Mouse (Mus musculus) limb, embryonic 10.5 days (tissue): Measurements from ENCODE around the gene Bend7. TPM values are rescaled to one million over a fixed set of nuclear protein-coding genes. Genes with fewer than 3 reads are reported as not detected.
A peak's percentile ranks its signal among the peaks of the same experiment; 100 is the strongest.

ENCODE experiments used
- DNase-seq: peaks from one replicate; pipeline ENCODE4 v3.0.0-alpha.2; 2017; ENCODE audit warnings: low spot score
- H3K27ac ChIP-seq: fragments of 300-500 bp; sonication (generic); 2 replicates; pipeline ENCODE4 v1.5.1; 2016; ENCODE audit warnings: mild to moderate bottlenecking
- H3K27me3 ChIP-seq: fragments of 300-500 bp; sonication (generic); 2 replicates; pipeline ENCODE4 v1.6.1; 2016; ENCODE audit warnings: low read depth, mild to moderate bottlenecking; ENCODE audit not compliant: poor library complexity, severe bottlenecking
- H3K36me3 ChIP-seq: fragments of 300-500 bp; sonication (generic); 2 replicates; pipeline ENCODE4 v1.6.1; 2016; ENCODE audit warnings: mild to moderate bottlenecking, moderate library complexity
- H3K4me1 ChIP-seq: fragments of 300-500 bp; sonication (generic); 2 replicates; pipeline ENCODE4 v1.6.1; 2016
- H3K4me3 ChIP-seq: fragments of 300-500 bp; sonication (generic); 2 replicates; pipeline ENCODE4 v1.5.1; 2016; ENCODE audit warnings: mild to moderate bottlenecking, moderate library complexity
- H3K9me3 ChIP-seq: fragments of 300-500 bp; sonication (generic); replicated peaks from 2 replicates; pipeline ENCODE4 v1.6.1; 2016; ENCODE audit warnings: mild to moderate bottlenecking
- WGBS: fragments of 180-500 bp; shearing (Covaris S2); methylation state at CpG from one replicate; pipeline ENCODE4 v1.1.7; 2016; 5-methylcytosine and 5-hydroxymethylcytosine counted together
- polyA plus RNA-seq: library from polyadenylated mRNA; unstranded; fragments of >200 nt; fragmentation: Nextera tagmentation; extraction: Ambion mirVana; gene quantifications from 2 replicates; pipeline ENCODE4 v1.2.1, GENCODE M21; 2016

The Bend7 gene
- polyA plus RNA-seq, result 1.0 and 1.3 TPM in 2 replicates

DNA sequence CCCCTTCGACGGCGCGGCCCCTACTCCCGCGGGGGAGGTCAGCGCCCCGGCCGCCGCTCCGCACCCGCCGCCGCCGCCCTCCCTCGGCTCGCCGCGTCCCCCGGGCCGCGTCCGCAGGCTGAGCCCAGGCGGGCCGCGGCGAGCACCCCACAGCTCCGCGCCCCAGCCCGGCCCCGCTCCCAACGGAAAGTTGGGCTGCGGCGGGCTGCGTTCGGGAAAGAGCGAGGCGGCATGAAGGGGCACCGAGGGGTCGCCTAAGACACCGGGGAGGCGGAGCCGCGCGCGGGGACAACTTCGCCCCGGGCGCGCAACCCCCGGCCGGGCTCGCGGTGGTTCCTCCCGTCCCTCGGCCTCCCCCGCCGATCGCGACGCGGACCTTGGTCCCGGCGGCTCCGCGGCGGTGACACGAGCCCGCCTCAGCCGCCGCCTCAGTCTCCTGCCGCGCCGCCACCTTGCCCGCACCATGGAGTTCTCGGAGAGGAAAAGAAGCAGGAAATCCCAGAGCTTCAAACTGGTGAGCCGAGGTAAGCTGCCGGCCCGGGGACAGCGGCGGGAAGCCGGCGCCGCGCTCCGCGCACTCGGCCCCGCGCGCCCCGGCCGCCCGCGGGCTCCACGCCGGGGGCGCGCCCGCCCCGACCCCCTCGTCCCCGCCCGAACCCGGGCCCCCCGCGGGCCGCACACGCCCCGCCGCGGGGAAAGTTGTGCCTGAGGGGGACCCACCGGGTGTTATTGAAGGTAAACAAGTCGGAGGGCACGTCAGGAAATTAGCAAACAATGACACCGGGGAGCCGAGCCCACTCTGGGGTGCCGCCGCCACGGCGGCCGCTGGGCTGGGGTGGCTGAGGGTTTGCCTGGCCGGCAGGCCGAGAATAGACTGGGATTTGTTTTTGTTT is at the start of gene Bend7:
Bend7 (plus strand) TSS at position 63 of the 893 bp plus-strand sequence.
- H3K27ac ChIP-seq, result peak within 1 kb of the TSS; percentile 84
- peak; percentile 65 for DNase-seq
- no peaks in the 10 kb centered on the region for H3K36me3 ChIP-seq
- WGBS, result under 1% methylated on average over 120 of the region's 124 CpGs
- H3K4me1 ChIP-seq, result peaks cover 6% of the 10 kb centered on the region; the same call in 1 of the 2 replicates
- peaks cover 44% of the 10 kb centered on the region for H3K27me3 ChIP-seq
- H3K4me3 ChIP-seq, result peak within 1 kb of the TSS; percentile 79
- no peaks in the 10 kb centered on the region for H3K9me3 ChIP-seq

DNA sequence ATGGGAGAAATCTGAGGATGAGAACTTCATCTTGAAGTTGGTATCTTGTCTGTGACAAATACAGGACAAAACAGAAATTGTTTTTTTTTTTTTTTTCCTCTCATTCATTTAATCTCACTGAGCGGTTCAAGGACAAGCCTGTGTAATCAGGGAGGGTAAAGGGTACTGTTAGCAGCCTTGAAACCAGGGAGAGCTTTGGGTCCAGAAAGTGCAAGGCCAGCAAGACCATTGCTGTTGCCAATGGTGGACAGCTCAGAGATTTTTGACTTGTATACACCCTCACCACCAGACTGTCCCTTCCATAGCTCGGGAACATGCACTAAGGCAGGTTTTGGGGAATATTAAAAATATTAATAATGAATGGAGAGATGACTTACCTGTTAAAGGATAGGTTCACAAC is 49.0 kb upstream of the Bend7 start:
- H3K9me3 ChIP-seq, result no peaks in the 10 kb centered on the region
- H3K27me3 ChIP-seq, result no peaks in the 10 kb centered on the region
- no peak for DNase-seq
- no peaks in the 10 kb centered on the region for H3K36me3 ChIP-seq
- 77% methylated on average over 2 of the region's 2 CpGs for WGBS
- H3K4me1 ChIP-seq, result no peaks in the 10 kb centered on the region
- H3K4me3 ChIP-seq, result no peak overlapping the region
- H3K27ac ChIP-seq, result no peak overlapping the region

- H3K4me1 ChIP-seq, result no peaks in the 10 kb centered on the region
- no peaks in the 10 kb centered on the region for H3K27me3 ChIP-seq
- no peak for DNase-seq
- H3K4me3 ChIP-seq, result no peak overlapping the region
- H3K9me3 ChIP-seq, result no peaks in the 10 kb centered on the region
- no peaks in the 10 kb centered on the region for H3K36me3 ChIP-seq
- 91% methylated on average over 8 of the region's 8 CpGs for WGBS
- no peak overlapping the region for H3K27ac ChIP-seq
Observed at GRCm38 (mm10) chr2:4669701-4670100, 47.9 kb upstream of the Bend7 start.

- Histone ChIP-seq H3K4me1 (no peaks in the 10 kb centered on the region), H3K9me3 (no peaks in the 10 kb centered on the region), H3K27ac (no peak overlapping the region), H3K27me3 (no peaks in the 10 kb centered on the region), H3K36me3 (no peaks in the 10 kb centered on the region), H3K4me3 (no peak overlapping the region)
- DNase-seq, result no peak
- WGBS, result 90% methylated on average over 8 of the region's 8 CpGs
Observed at GRCm38 (mm10) chr2:4671636-4672035, 46.0 kb upstream of the Bend7 start.

DNA sequence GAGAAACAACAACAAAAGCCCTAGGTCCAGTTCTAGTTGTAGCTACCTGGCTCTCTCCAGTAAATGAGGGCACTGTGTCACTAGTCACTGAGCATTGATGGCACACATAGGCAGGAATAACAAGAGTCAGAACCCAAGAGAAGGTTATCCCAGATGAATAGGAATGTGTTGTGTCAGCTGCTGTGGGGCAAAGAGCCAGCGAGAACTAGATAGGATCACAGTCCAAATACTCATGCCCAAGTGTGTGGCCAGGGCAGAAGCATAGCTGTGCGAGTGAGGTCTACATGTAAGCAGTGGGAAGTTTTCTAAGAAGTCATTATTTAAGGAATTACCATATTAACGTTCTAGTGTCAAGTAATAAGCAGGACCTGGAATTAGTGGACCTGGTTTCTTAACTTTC is 37.7 kb upstream of the Bend7 start:
- Histone ChIP-seq H3K27me3 (no peaks in the 10 kb centered on the region), H3K4me1 (no peaks in the 10 kb centered on the region), H3K9me3 (no peaks in the 10 kb centered on the region), H3K4me3 (no peak overlapping the region), H3K27ac (no peak overlapping the region), H3K36me3 (no peaks in the 10 kb centered on the region)
- no peak for DNase-seq
- WGBS, result 86% methylated on average over 3 of the region's 3 CpGs

- no peak overlapping the region for H3K27ac ChIP-seq
- DNase-seq, result no peak
- H3K4me3 ChIP-seq, result no peak overlapping the region
- 51% methylated on average over 5 of the region's 5 CpGs for whole genome bisulfite sequencing
- peaks cover 15% of the 10 kb centered on the region for H3K27me3 ChIP-seq
- no peaks in the 10 kb centered on the region for H3K9me3 ChIP-seq
- H3K36me3 ChIP-seq, result no peaks in the 10 kb centered on the region
- H3K4me1 ChIP-seq, result no peaks in the 10 kb centered on the region
Observed at GRCm38 (mm10) chr2:4711262-4711661, 6.4 kb upstream of the Bend7 start.

GRCm38 (mm10) chr2:4717081-4717768 is 406 bp upstream of the Bend7 start:
- Histone ChIP-seq H3K27ac (peak overlapping the region; percentile 84), H3K27me3 (peaks cover 44% of the 10 kb centered on the region), H3K9me3 (no peaks in the 10 kb centered on the region), H3K4me3 (peak overlapping the region; percentile 79), H3K4me1 (peaks cover 6% of the 10 kb centered on the region; the same call in 1 of the 2 replicates), H3K36me3 (no peaks in the 10 kb centered on the region)
- 4% methylated on average over 49 of the region's 49 CpGs for WGBS
- DNase-seq, result peak; percentile 53

- 91% methylated on average over 8 of the region's 8 CpGs for WGBS
- H3K4me1 ChIP-seq, result no peaks in the 10 kb centered on the region
- peaks cover 17% of the 10 kb centered on the region for H3K27me3 ChIP-seq
- H3K9me3 ChIP-seq, result no peaks in the 10 kb centered on the region
- H3K4me3 ChIP-seq, result no peak overlapping the region
- no peak overlapping the region for H3K27ac ChIP-seq
- H3K36me3 ChIP-seq, result no peaks in the 10 kb centered on the region
- no peak for DNase-seq
Observed at GRCm38 (mm10) chr2:4723088-4723487, 5.5 kb downstream of the Bend7 start.

GRCm38 (mm10) chr2:4730161-4730560 is 12.5 kb downstream of the Bend7 start:
- Histone ChIP-seq H3K4me3 (no peak overlapping the region), H3K36me3 (no peaks in the 10 kb centered on the region), H3K27ac (no peak overlapping the region), H3K9me3 (no peaks in the 10 kb centered on the region), H3K4me1 (no peaks in the 10 kb centered on the region), H3K27me3 (no peaks in the 10 kb centered on the region)
- WGBS, result 94% methylated on average over 4 of the region's 4 CpGs
- no peak for DNase-seq

DNA sequence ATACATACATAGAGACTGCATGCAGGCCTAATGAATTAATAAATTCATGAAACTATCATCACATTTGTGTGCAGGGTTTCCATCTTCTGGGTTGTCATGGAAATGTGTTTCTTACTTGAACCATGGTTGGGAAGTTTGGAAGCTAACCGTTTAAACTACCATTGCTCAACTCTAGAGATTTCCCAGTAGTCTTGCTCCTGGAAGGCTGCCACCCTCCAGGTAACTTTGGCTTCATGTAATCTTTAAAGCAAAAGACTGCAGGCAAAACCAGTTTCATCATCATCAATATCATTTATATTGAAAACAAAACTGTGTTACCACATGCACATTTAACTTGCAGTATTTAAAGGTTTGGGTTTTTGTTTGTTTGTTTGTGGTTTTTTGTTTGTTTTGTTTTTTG is 16.3 kb downstream of the Bend7 start:
- WGBS, result 100% methylated on average over 1 of the region's 1 CpGs

DNA sequence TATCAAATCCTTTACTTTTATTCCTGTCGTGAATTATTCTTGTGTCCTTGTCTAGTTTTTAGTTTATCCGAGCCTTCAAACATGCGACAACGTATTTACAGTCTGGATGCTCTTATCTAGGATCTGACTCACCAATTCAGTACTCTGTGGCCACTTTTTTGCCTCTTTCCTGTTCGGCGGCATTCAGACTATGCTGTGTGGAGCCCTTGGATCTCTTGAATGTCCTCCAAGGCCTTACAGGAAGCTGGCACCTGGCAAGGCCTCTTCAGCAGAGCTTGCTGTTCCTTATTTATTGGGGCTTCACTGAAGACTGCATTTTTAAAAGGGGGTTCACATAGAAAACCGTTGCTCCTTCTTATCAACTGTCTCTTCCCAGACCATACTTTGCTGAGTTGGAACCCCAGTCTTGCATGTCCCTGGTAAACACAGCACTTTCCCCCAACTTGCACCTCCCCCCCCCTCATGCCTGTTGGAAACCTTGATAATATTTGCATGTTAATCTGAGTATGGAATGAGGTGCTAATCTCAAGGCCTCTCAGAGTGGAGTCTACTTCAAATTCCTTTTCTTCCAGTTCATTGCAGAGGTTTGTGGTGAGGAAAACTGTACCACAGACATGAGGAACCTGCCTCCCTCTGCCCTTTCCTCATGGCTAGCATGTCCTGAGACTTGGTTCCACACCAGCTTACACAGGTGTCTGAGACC is 18.6 kb downstream of the Bend7 start:
- DNase-seq, result no peak
- WGBS, result 87% methylated on average over 7 of the region's 7 CpGs

More for the DNA sequence above, 16.3 kb downstream of the Bend7 start:
- Histone ChIP-seq H3K4me1 (no peaks in the 10 kb centered on the region), H3K27ac (no peak overlapping the region), H3K9me3 (no peaks in the 10 kb centered on the region), H3K27me3 (no peaks in the 10 kb centered on the region), H3K4me3 (no peak overlapping the region), H3K36me3 (no peaks in the 10 kb centered on the region)
- no peak for DNase-seq

GRCm38 (mm10) chr2:4736798-4737155 is 19.1 kb downstream of the Bend7 start:
- no peaks in the 10 kb centered on the region for H3K27me3 ChIP-seq
- DNase-seq, result no peak
- no peaks in the 10 kb centered on the region for H3K4me1 ChIP-seq
- no peak overlapping the region for H3K27ac ChIP-seq
- H3K9me3 ChIP-seq, result no peaks in the 10 kb centered on the region
- no peak overlapping the region for H3K4me3 ChIP-seq
- H3K36me3 ChIP-seq, result no peaks in the 10 kb centered on the region
- 88% methylated on average over 4 of the region's 4 CpGs for WGBS

More for the DNA sequence above, 18.6 kb downstream of the Bend7 start:
- Histone ChIP-seq H3K36me3 (no peaks in the 10 kb centered on the region), H3K4me1 (no peaks in the 10 kb centered on the region), H3K4me3 (no peak overlapping the region), H3K27ac (no peak overlapping the region), H3K9me3 (no peaks in the 10 kb centered on the region), H3K27me3 (no peaks in the 10 kb centered on the region)

GRCm38 (mm10) chr2:4751918-4752317 is 34.3 kb downstream of the Bend7 start:
- H3K36me3 ChIP-seq, result no peaks in the 10 kb centered on the region
- no peaks in the 10 kb centered on the region for H3K27me3 ChIP-seq
- no peaks in the 10 kb centered on the region for H3K9me3 ChIP-seq
- H3K27ac ChIP-seq, result no peak overlapping the region
- no peak for DNase-seq
- H3K4me3 ChIP-seq, result no peak overlapping the region
- 92% methylated on average over 6 of the region's 6 CpGs for WGBS
- H3K4me1 ChIP-seq, result no peaks in the 10 kb centered on the region
